Mouse (Mus musculus): ENCODE data around the gene Robo2. TPM values are rescaled to one million over a fixed set of nuclear protein-coding genes. Genes with fewer than 3 reads are reported as not detected.

The Robo2 gene
- polyA plus RNA-seq, 1 experiment = 101 TPM

GRCm38 (mm10) chr16:73914936-73915335 lies 496.7 kb downstream of the Robo2 start:
- no peak for DNase-seq (ENCODE audit: low read depth)
- TF ChIP-seq POLR2A (IDR thresholded peaks at IDR 0.05; ENCODE audit: borderline replicate concordance, extremely low read depth, insufficient read depth, insufficient read length, poor library complexity, severe bottlenecking) (no peak), CTCF (IDR thresholded peaks at IDR 0.05; ENCODE audit: borderline replicate concordance, extremely low read depth, insufficient read depth, insufficient read length) (no peak)

GRCm38 (mm10) chr16:73908504-73908903 lies 503.1 kb downstream of the Robo2 start:
- TF ChIP-seq POLR2A (IDR thresholded peaks at IDR 0.05; ENCODE audit: borderline replicate concordance, extremely low read depth, insufficient read depth, insufficient read length, poor library complexity, severe bottlenecking) = no peak
- TF ChIP-seq CTCF (IDR thresholded peaks at IDR 0.05; ENCODE audit: borderline replicate concordance, extremely low read depth, insufficient read depth, insufficient read length) = no peak
- DNase-seq (ENCODE audit: low read depth) = no peak

GRCm38 (mm10) chr16:73896856-73897255 lies 514.8 kb downstream of the Robo2 start:
- TF ChIP-seq POLR2A (IDR thresholded peaks at IDR 0.05; ENCODE audit: borderline replicate concordance, extremely low read depth, insufficient read depth, insufficient read length, poor library complexity, severe bottlenecking) (no peak), CTCF (IDR thresholded peaks at IDR 0.05; ENCODE audit: borderline replicate concordance, extremely low read depth, insufficient read depth, insufficient read length) (no peak)
- no peak for DNase-seq (ENCODE audit: low read depth)

GRCm38 (mm10) chr16:73881911-73882310 lies 529.7 kb downstream of the Robo2 start:
- no peak for TF ChIP-seq CTCF (IDR thresholded peaks at IDR 0.05; ENCODE audit: borderline replicate concordance, extremely low read depth, insufficient read depth, insufficient read length)
- no peak for TF ChIP-seq POLR2A (IDR thresholded peaks at IDR 0.05; ENCODE audit: borderline replicate concordance, extremely low read depth, insufficient read depth, insufficient read length, poor library complexity, severe bottlenecking)
- DNase-seq (ENCODE audit: low read depth) = peak; percentile 60

- DNase-seq (ENCODE audit: low read depth) = peak; percentile 34
- no peak for TF ChIP-seq POLR2A (IDR thresholded peaks at IDR 0.05; ENCODE audit: borderline replicate concordance, extremely low read depth, insufficient read depth, insufficient read length, poor library complexity, severe bottlenecking)
- TF ChIP-seq CTCF (IDR thresholded peaks at IDR 0.05; ENCODE audit: borderline replicate concordance, extremely low read depth, insufficient read depth, insufficient read length) = no peak
Measured at GRCm38 (mm10) chr16:73877973-73878372, 533.7 kb downstream of the Robo2 start.

GRCm38 (mm10) chr16:73874991-73875390 lies 536.6 kb downstream of the Robo2 start:
- DNase-seq (ENCODE audit: low read depth) = no peak

GRCm38 (mm10) chr16:73873828-73874558 lies 537.6 kb downstream of the Robo2 start:
- DNase-seq (ENCODE audit: low read depth) = no peak
- TF ChIP-seq CTCF (IDR thresholded peaks at IDR 0.05; ENCODE audit: borderline replicate concordance, extremely low read depth, insufficient read depth, insufficient read length) (no peak), POLR2A (IDR thresholded peaks at IDR 0.05; ENCODE audit: borderline replicate concordance, extremely low read depth, insufficient read depth, insufficient read length, poor library complexity, severe bottlenecking) (no peak)

More at GRCm38 (mm10) chr16:73874991-73875390, 536.6 kb downstream of the Robo2 start:
- TF ChIP-seq POLR2A (IDR thresholded peaks at IDR 0.05; ENCODE audit: borderline replicate concordance, extremely low read depth, insufficient read depth, insufficient read length, poor library complexity, severe bottlenecking) (no peak), CTCF (IDR thresholded peaks at IDR 0.05; ENCODE audit: borderline replicate concordance, extremely low read depth, insufficient read depth, insufficient read length) (no peak)

- TF ChIP-seq CTCF (IDR thresholded peaks at IDR 0.05; ENCODE audit: borderline replicate concordance, extremely low read depth, insufficient read depth, insufficient read length) (no peak), POLR2A (IDR thresholded peaks at IDR 0.05; ENCODE audit: borderline replicate concordance, extremely low read depth, insufficient read depth, insufficient read length, poor library complexity, severe bottlenecking) (no peak)
Measured at GRCm38 (mm10) chr16:73870296-73870695, 541.3 kb downstream of the Robo2 start.

GRCm38 (mm10) chr16:73869527-73870212 lies 542.0 kb downstream of the Robo2 start:
- no peak for DNase-seq (ENCODE audit: low read depth)

More at GRCm38 (mm10) chr16:73870296-73870695, 541.3 kb downstream of the Robo2 start:
- DNase-seq (ENCODE audit: low read depth) = no peak

GRCm38 (mm10) chr16:73864625-73865024 lies 547.0 kb downstream of the Robo2 start:
- TF ChIP-seq POLR2A (IDR thresholded peaks at IDR 0.05; ENCODE audit: borderline replicate concordance, extremely low read depth, insufficient read depth, insufficient read length, poor library complexity, severe bottlenecking) (no peak), CTCF (IDR thresholded peaks at IDR 0.05; ENCODE audit: borderline replicate concordance, extremely low read depth, insufficient read depth, insufficient read length) (no peak)
- DNase-seq (ENCODE audit: low read depth) = peak; percentile 68

More at GRCm38 (mm10) chr16:73869527-73870212, 542.0 kb downstream of the Robo2 start:
- TF ChIP-seq CTCF (IDR thresholded peaks at IDR 0.05; ENCODE audit: borderline replicate concordance, extremely low read depth, insufficient read depth, insufficient read length) (no peak), POLR2A (IDR thresholded peaks at IDR 0.05; ENCODE audit: borderline replicate concordance, extremely low read depth, insufficient read depth, insufficient read length, poor library complexity, severe bottlenecking) (no peak)

- TF ChIP-seq CTCF (IDR thresholded peaks at IDR 0.05; ENCODE audit: borderline replicate concordance, extremely low read depth, insufficient read depth, insufficient read length) (no peak), POLR2A (IDR thresholded peaks at IDR 0.05; ENCODE audit: borderline replicate concordance, extremely low read depth, insufficient read depth, insufficient read length, poor library complexity, severe bottlenecking) (no peak)
- peak; percentile 87 for DNase-seq (ENCODE audit: low read depth)
Measured at GRCm38 (mm10) chr16:73863748-73864147, 547.9 kb downstream of the Robo2 start.

Data from brain, embryonic 14.5 days (tissue).